Mouse (Mus musculus): ENCODE measurements around the gene Mier2.

- TF ChIP-seq CTCF (IDR thresholded peaks at IDR 0.05) (no peak), EP300 (IDR thresholded peaks at IDR 0.05) (no peak)
Measured at GRCm38 (mm10) chr10:79545891-79546290, 9.1 kb downstream of the Mier2 start.
